Mouse (Mus musculus) forelimb bud, embryonic 11.5 days (tissue): ENCODE results near the gene Prl4a1.
"Not testable (repeated sequence)": the region's sequence is repeated elsewhere in the genome, so short reads cannot be mapped to it uniquely, and the experiment has no call there.

Source experiments
- DNase-seq: peaks from one replicate; pipeline ENCODE4 v3.0.0-alpha.2; 2012; ENCODE audit warnings: low read depth, low spot score

Gene Prl4a1

GRCm38 (mm10) chr13:28015912-28016311, at the start of gene Prl4a1:
TSS of gene Prl4a1 (plus strand) at chr13:28016212.
- no peak for DNase-seq

GRCm38 (mm10) chr13:27972931-27973330, 43.1 kb upstream of the Prl4a1 start:
- DNase-seq, result no peak

- not testable (repeated sequence) for DNase-seq
Observed at GRCm38 (mm10) chr13:27974281-27974680, 41.7 kb upstream of the Prl4a1 start.

- no peak for DNase-seq
Observed at GRCm38 (mm10) chr13:27977646-27978045, 38.4 kb upstream of the Prl4a1 start.

- not testable (repeated sequence) for DNase-seq
Observed at GRCm38 (mm10) chr13:27996557-27996956, 19.5 kb upstream of the Prl4a1 start.

GRCm38 (mm10) chr13:28029330-28029729, 13.3 kb downstream of the Prl4a1 start:
- no peak for DNase-seq

- DNase-seq, result no peak
Observed at GRCm38 (mm10) chr13:28069315-28069714, 53.3 kb downstream of the Prl4a1 start.
